Mouse (Mus musculus) MEL (cell line): ENCODE data around the gene Plekhg5.

Experiments
- CTCF ChIP-seq, 3 experiments: IDR thresholded peaks in 2 of 3; conservative IDR thresholded peaks in 1 of 3; 2 replicates each; pipeline ENCODE4 v1.5.1; 2011 to 2012; ENCODE audit warnings: low read length in 3 of 3, low read depth in 2 of 3, mild to moderate bottlenecking in 2 of 3, improper control_type of control experiment in 1 of 3, inconsistent platforms in 1 of 3, mixed read lengths in 1 of 3, moderate library complexity in 1 of 3; ENCODE audit not compliant: control insufficient read depth in 1 of 3, insufficient read depth in 1 of 3, poor library complexity in 1 of 3, severe bottlenecking in 1 of 3
- EP300 ChIP-seq, 2 experiments: IDR thresholded peaks; 2 replicates each; pipeline ENCODE4 v1.6.1; 2011; ENCODE audit warnings: improper control_type of control experiment in 2 of 2, low read length in 2 of 2, low read depth in 1 of 2, mild to moderate bottlenecking in 1 of 2
- ETS1 ChIP-seq: IDR thresholded peaks from 2 replicates; pipeline ENCODE4 v1.6.1; 2012; ENCODE audit warnings: low read depth, mild to moderate bottlenecking, inconsistent platforms, low read length, improper control_type of control experiment, moderate library complexity
- GABPA ChIP-seq: IDR thresholded peaks from 2 replicates; pipeline ENCODE4 v1.6.1; 2012; ENCODE audit warnings: low read depth, mild to moderate bottlenecking, inconsistent platforms, low read length, improper control_type of control experiment, moderate library complexity
- HCFC1 ChIP-seq: IDR thresholded peaks from 2 replicates; pipeline ENCODE4 v1.6.1; 2012; ENCODE audit warnings: low read depth, mild to moderate bottlenecking, inconsistent platforms, low read length, improper control_type of control experiment, moderate library complexity
- MYC ChIP-seq: IDR thresholded peaks from 2 replicates; pipeline ENCODE4 v1.6.1; 2011; ENCODE audit warnings: low read depth, mild to moderate bottlenecking, low read length, improper control_type of control experiment, moderate library complexity
- NRF1 ChIP-seq: IDR thresholded peaks from 2 replicates; pipeline ENCODE4 v1.6.1; 2014; ENCODE audit warnings: low read depth, mild to moderate bottlenecking, inconsistent platforms, low read length, improper control_type of control experiment, moderate library complexity; ENCODE audit not compliant: poor library complexity, insufficient read depth, severe bottlenecking
- POLR2A ChIP-seq, 2 experiments: IDR thresholded peaks; 2 replicates each; pipeline ENCODE4 v1.6.1; 2011 to 2012; ENCODE audit warnings: low read length in 2 of 2, mild to moderate bottlenecking in 2 of 2, control low read depth in 1 of 2, improper control_type of control experiment in 1 of 2, low read depth in 1 of 2, moderate library complexity in 1 of 2; ENCODE audit not compliant: control insufficient read depth in 1 of 2, insufficient read depth in 1 of 2, poor library complexity in 1 of 2
- RCOR1 ChIP-seq: IDR thresholded peaks from 2 replicates; pipeline ENCODE4 v1.6.1; 2012; ENCODE audit warnings: low read depth, mild to moderate bottlenecking, inconsistent platforms, low read length, improper control_type of control experiment
- TAL1 ChIP-seq: IDR thresholded peaks from 2 replicates; pipeline ENCODE4 v1.6.1; 2012; ENCODE audit warnings: mild to moderate bottlenecking, inconsistent platforms, low read length, moderate library complexity, mixed read lengths
- USF2 ChIP-seq, 2 experiments: IDR thresholded peaks; 2 replicates each; pipeline ENCODE4 v1.6.1; 2011 to 2012; ENCODE audit warnings: improper control_type of control experiment in 2 of 2, low read length in 2 of 2, borderline replicate concordance in 1 of 2, inconsistent platforms in 1 of 2, low read depth in 1 of 2, mild to moderate bottlenecking in 1 of 2; ENCODE audit not compliant: insufficient read depth in 1 of 2
- ZC3H11A ChIP-seq: IDR thresholded peaks from 2 replicates; pipeline ENCODE4 v1.6.1; 2012; ENCODE audit warnings: low read depth, mild to moderate bottlenecking, inconsistent platforms, low read length, improper control_type of control experiment
- ZKSCAN1 ChIP-seq: IDR thresholded peaks from 2 replicates; pipeline ENCODE4 v1.6.1; 2012; ENCODE audit warnings: low read depth, mild to moderate bottlenecking, inconsistent platforms, low read length, improper control_type of control experiment, moderate library complexity
- ZNF384 ChIP-seq: IDR thresholded peaks from 2 replicates; pipeline ENCODE4 v1.6.1; 2012; ENCODE audit warnings: low read depth, mild to moderate bottlenecking, inconsistent platforms, low read length, improper control_type of control experiment

GRCm38 (mm10) chr4:152090191-152090590, 17.9 kb downstream of the Plekhg5 start:
- TF ChIP-seq MYC (no peak), POLR2A (IDR thresholded peaks at IDR 0.05; ENCODE audit: control insufficient read depth in 1 of 2, insufficient read depth in 1 of 2, low read depth in 1 of 2, low read length in 2 of 2, poor library complexity in 1 of 2) (no peak), ZKSCAN1 (no peak), CTCF (IDR thresholded peaks at IDR 0.05 in 2 of 3, conservative IDR thresholded peaks at IDR 0.05 in 1 of 3; ENCODE audit: control insufficient read depth in 1 of 3, insufficient read depth in 1 of 3, low read depth in 2 of 3, low read length in 3 of 3, poor library complexity in 1 of 3, severe bottlenecking in 1 of 3) (no peak), USF2 (IDR thresholded peaks at IDR 0.05; ENCODE audit: borderline replicate concordance in 1 of 2, insufficient read depth in 1 of 2, low read depth in 1 of 2, low read length in 2 of 2) (no peak), GABPA (no peak), ZC3H11A (no peak), EP300 (IDR thresholded peaks at IDR 0.05; ENCODE audit: low read depth in 1 of 2, low read length in 2 of 2) (no peak), ZNF384 (no peak), NRF1 (no peak), RCOR1 (no peak), HCFC1 (no peak), ETS1 (no peak), TAL1 (no peak)
